ENCODE assay signal across 11 mouse cellular contexts in the genomic region with DNA sequence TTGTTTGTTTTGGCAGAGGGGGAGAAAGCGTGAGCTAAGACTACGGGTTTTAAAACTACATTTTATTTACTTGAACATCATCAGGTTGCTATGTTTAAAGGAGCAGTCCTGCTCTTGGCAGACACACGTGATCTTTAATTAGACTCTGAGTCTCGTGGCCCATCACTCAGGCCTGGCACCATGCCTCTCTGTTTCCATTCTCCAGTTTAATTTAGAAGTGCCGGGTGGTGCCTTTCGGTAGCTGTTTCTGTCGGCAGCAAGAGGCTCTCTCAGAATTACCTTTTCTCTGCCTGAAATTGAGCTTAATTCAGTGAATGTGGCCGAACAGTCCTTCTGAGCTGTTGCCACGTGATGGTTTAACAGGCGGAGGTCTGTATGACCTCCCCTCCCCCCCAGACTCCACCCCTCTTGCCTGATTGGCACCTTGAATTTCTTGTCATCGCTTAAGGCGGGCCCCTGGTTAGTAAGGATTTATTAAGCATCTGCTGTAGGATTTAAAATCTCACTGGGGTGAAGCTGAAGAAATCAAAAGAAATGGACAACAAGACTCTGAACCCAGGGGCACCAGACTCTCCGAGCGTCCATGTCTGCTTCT. TPM values are rescaled to one million over a fixed set of nuclear protein-coding genes. Genes with fewer than 3 reads are reported as not detected.
DNase-seq lines count a peak whose midpoint lies in the region; ATAC-seq and TF ChIP-seq lines count a peak whose summit lies in the region.
"Had no signal": no experiment of that assay in that cellular context is flagged by ENCODE, and none has a peak within 500 bp of the region (broad histone marks: within the 10 kb centered on the region; RNA-seq: fewer than 3 reads in every experiment).

No protein-coding gene starts in this region.

- H3K36me3 ChIP-seq in hindbrain, postnatal 0 days (ENCODE audit: insufficient read depth, low read length): no peaks in the 10 kb centered on the region
- H3K36me3 ChIP-seq: limb, embryonic 12.5 days; stomach, embryonic 15.5 days had no signal

- WGBS in hindbrain, postnatal 0 days: 66% methylated on average over 14 of the region's 14 CpGs

- no peaks in the 10 kb centered on the region for H3K27me3 ChIP-seq in hindbrain, postnatal 0 days (ENCODE audit: insufficient read depth, low read length)
- H3K27me3 ChIP-seq: limb, embryonic 12.5 days; stomach, embryonic 15.5 days had no signal

- no peak overlapping the region for H3K4me3 ChIP-seq in hindbrain, postnatal 0 days (ENCODE audit: low read length)
- H3K4me3 ChIP-seq: erythroblast, embryonic 14.5 days; limb, embryonic 12.5 days; stomach, embryonic 15.5 days had no signal

- peak; percentile 11 to 41 for DNase-seq in cerebellum, postnatal 25 days
- no peak for DNase-seq in cerebellum, adult 18-20 months
- DNase-seq in ES-CJ7 (ENCODE audit: low read depth, low spot score): peak; percentile 56
- peak; percentile 41 to 64 for DNase-seq in gastrocnemius, adult 8-10 months (ENCODE audit: low spot score in 2 of 2)
- peak; percentile 53 to 66 for DNase-seq in layer of hippocampus, adult 8-10 months (ENCODE audit: low spot score in 2 of 2)
- no peak for DNase-seq in urinary bladder, adult 2 months (ENCODE audit: low spot score)
- DNase-seq in hindbrain, postnatal 0 days (ENCODE audit: low spot score): no peak

- no peak overlapping the region for H3K4me2 ChIP-seq in hindbrain, postnatal 0 days (ENCODE audit: low read depth, low read length)
- H3K4me2 ChIP-seq: limb, embryonic 12.5 days; stomach, embryonic 15.5 days had no signal

- H3K9me3 ChIP-seq in hindbrain, postnatal 0 days (ENCODE audit: low read length): no peaks in the 10 kb centered on the region
- H3K9me3 ChIP-seq: limb, embryonic 12.5 days; stomach, embryonic 15.5 days had no signal

- no peak overlapping the region for H3K27ac ChIP-seq in hindbrain, postnatal 0 days
- H3K27ac ChIP-seq: limb, embryonic 12.5 days; stomach, embryonic 15.5 days had no signal

- no peak for ATAC-seq in megakaryocyte-erythroid progenitor cell, adult 5-6 weeks (replicated peaks; ENCODE audit: low FRiP score, low TSS enrichment, poor library complexity, severe bottlenecking)
- ATAC-seq in hindbrain, postnatal 0 days: no peak

- H3K4me1 ChIP-seq in hindbrain, postnatal 0 days (ENCODE audit: insufficient read depth, low read length): no peaks in the 10 kb centered on the region
- H3K4me1 ChIP-seq: limb, embryonic 12.5 days; stomach, embryonic 15.5 days had no signal

- no peak overlapping the region for H3K9ac ChIP-seq in hindbrain, postnatal 0 days (replicated peaks; ENCODE audit: low read length)
- H3K9ac ChIP-seq: limb, embryonic 12.5 days; stomach, embryonic 15.5 days had no signal

- TF ChIP-seq CTCF in hindbrain, postnatal 0 days (IDR thresholded peaks at IDR 0.05; ENCODE audit: low read depth): no peak

RNA-seq across cellular contexts. Expression of gene Vwa3b, which starts 51.7 kb away (rescaled TPM):
- total RNA-seq in gastrocnemius, adult 8-10 months (2022): 10 to 100 TPM; 51.2 to 88.8 (median 83.3) TPM
- total RNA-seq in layer of hippocampus, adult 8-10 months (2022): 10 to 100 TPM; 14.7 to 18.5 (median 17.7) TPM
- 1.0 and 1.7 TPM in 2 replicates for polyA plus RNA-seq in urinary bladder, adult 2 months (2012; rRNA removed)
- not detected in 2 replicates for total RNA-seq in megakaryocyte-erythroid progenitor cell, adult 5-6 weeks (2014; fragmentation: Nextera tagmentation)
- not detected in 2 replicates for total RNA-seq in megakaryocyte-erythroid progenitor cell, adult 5-6 weeks (2017)
- total RNA-seq in hindbrain, postnatal 0 days (2014; rRNA removed): 1.5 and 1.7 TPM in 2 replicates
- 1.7 and 2.9 TPM in 2 replicates for polyA plus RNA-seq in hindbrain, postnatal 0 days (2015; fragmentation: Nextera tagmentation; extraction: Ambion mirVana)
- polyA plus RNA-seq: erythroblast, embryonic 14.5 days had no signal

Comparison
In these comparisons a context has a peak if more than half of its experiments do, and no peak if none do; other contexts are left out.
1. DNase-seq: peak in cerebellum, postnatal 25 days (2 of 2), ES-CJ7 (single experiment), gastrocnemius, adult 8-10 months (2 of 2) and layer of hippocampus, adult 8-10 months (2 of 2); none in cerebellum, adult 18-20 months (0 of 2), urinary bladder, adult 2 months (single experiment) and hindbrain, postnatal 0 days (single experiment).